Mouse (Mus musculus) spleen, adult 2 months (tissue): Measurements from ENCODE around the gene Med24.

Experiments used
- CTCF ChIP-seq: fragments of 200-500 bp; IDR thresholded peaks from 2 replicates; pipeline ENCODE4 v1.5.1; 2011; ENCODE audit warnings: mild to moderate bottlenecking, inconsistent platforms; ENCODE audit not compliant: insufficient read depth, insufficient read length, insufficient replicate concordance; ENCODE audit errors: extremely low read depth
- POLR2A ChIP-seq: fragments of 200-500 bp; IDR thresholded peaks from 2 replicates; pipeline ENCODE4 v1.6.1; 2011; ENCODE audit warnings: low read depth, low read length, inconsistent platforms

GRCm38 (mm10) chr11:98698849-98699640 lies 30.2 kb downstream of the Med24 start:
- TF ChIP-seq CTCF (no peak), POLR2A (no peak)
